Mouse (Mus musculus): ENCODE measurements at regions not wholly inside any gene's neighbourhood (a gene's known extent, or its start where the extent isn't known, plus 50 kb on each side); places are given as distances from the start of the nearest gene placed in this dataset.

GRCm38 (mm10) chr2:48260299-48260698 is 553.6 kb upstream of the Acvr2a start:
- no peak for DNase-seq

Measured in layer of hippocampus, postnatal 36 days (tissue).